In genomic region chr2:91033000-91033399, GRCm38 (mm10) we compare ENCODE assay signal across 13 mouse cellular contexts. TPM values are rescaled to one million over a fixed set of nuclear protein-coding genes. Genes with fewer than 3 reads are reported as not detected.
DNase-seq lines count a peak whose midpoint lies in the region; ATAC-seq and TF ChIP-seq lines count a peak whose summit lies in the region.
"Had no signal": no experiment of that assay in that cellular context is flagged by ENCODE, and none has a peak within 500 bp of the region (broad histone marks: within the 10 kb centered on the region; RNA-seq: fewer than 3 reads in every experiment).

No protein-coding gene starts in this region.

- ATAC-seq in heart, postnatal 0 days (ENCODE audit: insufficient read depth, low read depth): no peak
- ATAC-seq: Patski had no signal

- no peak overlapping the region for H3K4me3 ChIP-seq in heart, postnatal 0 days (ENCODE audit: low read depth, low read length)
- no peak overlapping the region for H3K4me3 ChIP-seq in limb, embryonic 10.5 days
- H3K4me3 ChIP-seq: hindbrain, embryonic 10.5 days had no signal

- WGBS in heart, postnatal 0 days: 20% methylated on average over 3 of the region's 3 CpGs
- WGBS in limb, embryonic 10.5 days: 15% methylated on average over 3 of the region's 3 CpGs

- no peak overlapping the region for H3K9ac ChIP-seq in heart, postnatal 0 days (replicated peaks; ENCODE audit: low read depth, low read length)

- no peak overlapping the region for H3K4me2 ChIP-seq in heart, postnatal 0 days (ENCODE audit: low read depth, low read length)

- TF ChIP-seq EP300 in heart, postnatal 0 days (IDR thresholded peaks at IDR 0.05; ENCODE audit: low read depth): no peak

- no peaks in the 10 kb centered on the region for H3K9me3 ChIP-seq in heart, postnatal 0 days (replicated peaks; ENCODE audit: control insufficient read depth, low read length)
- no peaks in the 10 kb centered on the region for H3K9me3 ChIP-seq in limb, embryonic 10.5 days (replicated peaks)
- H3K9me3 ChIP-seq: hindbrain, embryonic 10.5 days had no signal

- DNase-seq in heart, postnatal 0 days (ENCODE audit: low spot score): no peak
- no peak for DNase-seq in heart, postnatal 10 days
- DNase-seq in thymus, postnatal 0 days (ENCODE audit: low spot score): peak; percentile 41
- no peak for DNase-seq in thymus, postnatal 25 days
- DNase-seq in c-Kit-positive CD71-positive TER-119-positive erythroid progenitor cells, embryonic 14.5 days (ENCODE audit: low spot score): peak; percentile 45
- no peak for DNase-seq in cerebellum, adult 9-10 months
- DNase-seq in limb, embryonic 10.5 days (ENCODE audit: low spot score): no peak
- no peak for DNase-seq in thymus, postnatal 4 days
- DNase-seq: cerebellum, postnatal 25 days; gastrocnemius, postnatal 14 days; lung, adult 18-20 months had no signal

- no peaks in the 10 kb centered on the region for H3K27me3 ChIP-seq in heart, postnatal 0 days (ENCODE audit: control insufficient read depth, insufficient read depth, low read length)
- H3K27me3 ChIP-seq in limb, embryonic 10.5 days (ENCODE audit: low read depth, poor library complexity, severe bottlenecking): no peaks in the 10 kb centered on the region
- H3K27me3 ChIP-seq: Patski had no signal

- H3K4me1 ChIP-seq in heart, postnatal 0 days (ENCODE audit: control insufficient read depth, insufficient read depth): peaks cover 12% of the 10 kb centered on the region; the same call in 1 of the 2 replicates
- peaks cover 7% of the 10 kb centered on the region for H3K4me1 ChIP-seq in limb, embryonic 10.5 days

- intact Hi-C loops in heart, postnatal 10 days (cut with DNase I): no loop called here

- H3K36me3 ChIP-seq in heart, postnatal 0 days (replicated peaks; ENCODE audit: control insufficient read depth, insufficient read depth, low read length): no peaks in the 10 kb centered on the region
- no peaks in the 10 kb centered on the region for H3K36me3 ChIP-seq in limb, embryonic 10.5 days
- H3K36me3 ChIP-seq: hindbrain, embryonic 10.5 days had no signal

- peak; percentile 14; the same call in 1 of the 2 replicates for TF ChIP-seq CTCF in heart, postnatal 0 days (IDR thresholded peaks at IDR 0.05; ENCODE audit: low read depth)

- no peak overlapping the region for H3K27ac ChIP-seq in heart, postnatal 0 days (ENCODE audit: low read depth)
- no peak overlapping the region for H3K27ac ChIP-seq in limb, embryonic 10.5 days
- H3K27ac ChIP-seq: hindbrain, embryonic 10.5 days had no signal

RNA-seq across cellular contexts. Expression of gene Rapsn, which starts 2.4 kb away (rescaled TPM):
- 50.0 and 62.0 TPM in 2 replicates for total RNA-seq in heart, postnatal 0 days (2014; rRNA removed; ENCODE audit: low replicate concordance)
- 29.4 and 32.6 TPM in 2 replicates for polyA plus RNA-seq in heart, postnatal 0 days (2015; fragmentation: Nextera tagmentation; extraction: Ambion mirVana)
- 10 to 100 TPM; 15.4 to 19.8 TPM for total RNA-seq in heart, postnatal 10 days (2021)
- 8.3 TPM in 2 replicates for polyA plus RNA-seq in thymus, postnatal 0 days (2015; fragmentation: Nextera tagmentation; extraction: Ambion mirVana)
- polyA plus RNA-seq in limb, embryonic 10.5 days (2016; fragmentation: Nextera tagmentation; extraction: Ambion mirVana): 0.30 and 1.4 TPM in 2 replicates

RNA-seq across cellular contexts. Expression of gene Psmc3, which starts 20.8 kb away (rescaled TPM):
- 172 and 264 TPM in 2 replicates for total RNA-seq in heart, postnatal 0 days (2014; rRNA removed; ENCODE audit: low replicate concordance)
- polyA plus RNA-seq in heart, postnatal 0 days (2015; fragmentation: Nextera tagmentation; extraction: Ambion mirVana): 296 and 300 TPM in 2 replicates
- 100 to 1,000 TPM; 221 to 245 TPM for total RNA-seq in heart, postnatal 10 days (2021)
- 302 and 307 TPM in 2 replicates for polyA plus RNA-seq in thymus, postnatal 0 days (2015; fragmentation: Nextera tagmentation; extraction: Ambion mirVana)
- polyA plus RNA-seq in limb, embryonic 10.5 days (2016; fragmentation: Nextera tagmentation; extraction: Ambion mirVana): 359 and 373 TPM in 2 replicates

RNA-seq across cellular contexts. Expression of gene Slc39a13, which starts 37.2 kb away (rescaled TPM):
- 67.0 and 105 TPM in 2 replicates for total RNA-seq in heart, postnatal 0 days (2014; rRNA removed; ENCODE audit: low replicate concordance)
- polyA plus RNA-seq in heart, postnatal 0 days (2015; fragmentation: Nextera tagmentation; extraction: Ambion mirVana): 37.9 and 40.8 TPM in 2 replicates
- total RNA-seq in heart, postnatal 10 days (2021): 10 to 100 TPM; 27.7 to 31.9 TPM
- polyA plus RNA-seq in thymus, postnatal 0 days (2015; fragmentation: Nextera tagmentation; extraction: Ambion mirVana): 15.1 and 16.4 TPM in 2 replicates
- 18.1 and 31.6 TPM in 2 replicates for polyA plus RNA-seq in limb, embryonic 10.5 days (2016; fragmentation: Nextera tagmentation; extraction: Ambion mirVana)

RNA-seq across cellular contexts. Expression of gene Spi1, which starts 49.2 kb away (rescaled TPM):
- total RNA-seq in heart, postnatal 0 days (2014; rRNA removed; ENCODE audit: low replicate concordance): 2.5 and 21.3 TPM in 2 replicates
- polyA plus RNA-seq in heart, postnatal 0 days (2015; fragmentation: Nextera tagmentation; extraction: Ambion mirVana): 3.1 and 3.2 TPM in 2 replicates
- 1 to 10 TPM; 2.3 to 3.0 TPM for total RNA-seq in heart, postnatal 10 days (2021)
- polyA plus RNA-seq in thymus, postnatal 0 days (2015; fragmentation: Nextera tagmentation; extraction: Ambion mirVana): 13.8 and 14.0 TPM in 2 replicates
- polyA plus RNA-seq in limb, embryonic 10.5 days (2016; fragmentation: Nextera tagmentation; extraction: Ambion mirVana): 2.0 and 2.6 TPM in 2 replicates

Comparison
In these comparisons a context has a peak if more than half of its experiments do, and no peak if none do; other contexts are left out.
1. DNase-seq: peak in thymus, postnatal 0 days (single experiment) and c-Kit-positive CD71-positive TER-119-positive erythroid progenitor cells, embryonic 14.5 days (single experiment); none in heart, postnatal 0 days (single experiment), heart, postnatal 10 days (0 of 2), thymus, postnatal 25 days (single experiment), cerebellum, adult 9-10 months (single experiment), limb, embryonic 10.5 days (single experiment) and thymus, postnatal 4 days (single experiment).